Mouse (Mus musculus) left cerebral cortex, adult 9 months (tissue): Measurements from ENCODE around the gene Slc35b4.

ENCODE experiments used
- DNase-seq, 2 experiments: peaks; one replicate each; pipeline ENCODE4 v3.0.0; 2022; ENCODE audit warnings: low spot score in 2 of 2

The Slc35b4 gene

GRCm38 (mm10) chr6:34170844-34171494 lies 5.9 kb downstream of the Slc35b4 start:
- no peak for DNase-seq

GRCm38 (mm10) chr6:34168834-34169233 lies 8.1 kb downstream of the Slc35b4 start:
- no peak for DNase-seq

GRCm38 (mm10) chr6:34163014-34163413 lies 13.9 kb downstream of the Slc35b4 start:
- DNase-seq, result no peak

GRCm38 (mm10) chr6:34162607-34163006 lies 14.3 kb downstream of the Slc35b4 start:
- no peak for DNase-seq

DNA sequence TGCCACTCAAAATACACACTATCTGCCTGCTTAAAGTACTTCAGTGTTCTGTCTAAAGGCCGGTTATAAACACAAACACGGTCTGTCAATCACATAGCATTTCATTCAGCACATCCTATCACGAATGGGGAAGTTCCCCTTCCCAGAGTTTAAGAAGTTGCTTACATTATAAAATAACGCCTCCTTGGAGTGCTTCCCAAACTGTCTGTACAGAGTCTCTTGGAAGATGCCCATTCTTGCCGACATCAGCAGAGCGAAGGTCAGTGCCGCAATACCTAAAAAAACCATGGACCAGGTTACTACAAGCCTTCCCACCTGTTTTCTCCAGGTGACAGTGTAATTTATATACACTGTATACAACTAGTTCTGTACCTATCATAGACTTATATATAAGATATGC lies 15.4 kb downstream of the Slc35b4 start:
- no peak for DNase-seq

DNA sequence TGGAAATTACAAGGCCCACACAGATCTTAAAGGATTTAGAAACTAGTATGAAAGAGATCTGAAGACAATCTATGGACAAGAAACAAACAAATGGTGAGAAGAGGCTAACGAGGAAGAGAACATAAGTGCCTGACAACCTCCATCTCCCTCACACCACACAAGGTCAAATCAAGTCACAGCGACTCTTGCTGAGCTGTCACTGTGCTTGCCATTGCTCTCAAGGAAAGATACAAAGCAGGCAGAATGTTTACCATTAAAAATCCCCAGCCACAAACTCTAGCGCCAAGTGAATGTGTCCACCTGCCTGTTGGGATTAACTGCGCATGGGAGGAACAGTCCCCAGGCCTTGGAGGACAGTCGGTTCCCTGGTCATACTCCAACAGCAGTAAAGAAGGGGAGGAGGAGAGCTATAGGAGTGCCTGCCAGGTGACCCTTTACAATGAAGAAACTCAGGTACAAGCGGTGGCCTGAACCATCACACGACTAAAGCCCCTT lies 16.0 kb downstream of the Slc35b4 start:
- DNase-seq, result no peak

- no peak for DNase-seq
These were observed 16.7 kb downstream of the Slc35b4 start for GRCm38 (mm10) chr6:34159998-34160815.

GRCm38 (mm10) chr6:34156841-34157748 lies 19.8 kb downstream of the Slc35b4 start:
- DNase-seq, result no peak

GRCm38 (mm10) chr6:34156057-34156456 lies 20.9 kb downstream of the Slc35b4 start:
- no peak for DNase-seq

DNA sequence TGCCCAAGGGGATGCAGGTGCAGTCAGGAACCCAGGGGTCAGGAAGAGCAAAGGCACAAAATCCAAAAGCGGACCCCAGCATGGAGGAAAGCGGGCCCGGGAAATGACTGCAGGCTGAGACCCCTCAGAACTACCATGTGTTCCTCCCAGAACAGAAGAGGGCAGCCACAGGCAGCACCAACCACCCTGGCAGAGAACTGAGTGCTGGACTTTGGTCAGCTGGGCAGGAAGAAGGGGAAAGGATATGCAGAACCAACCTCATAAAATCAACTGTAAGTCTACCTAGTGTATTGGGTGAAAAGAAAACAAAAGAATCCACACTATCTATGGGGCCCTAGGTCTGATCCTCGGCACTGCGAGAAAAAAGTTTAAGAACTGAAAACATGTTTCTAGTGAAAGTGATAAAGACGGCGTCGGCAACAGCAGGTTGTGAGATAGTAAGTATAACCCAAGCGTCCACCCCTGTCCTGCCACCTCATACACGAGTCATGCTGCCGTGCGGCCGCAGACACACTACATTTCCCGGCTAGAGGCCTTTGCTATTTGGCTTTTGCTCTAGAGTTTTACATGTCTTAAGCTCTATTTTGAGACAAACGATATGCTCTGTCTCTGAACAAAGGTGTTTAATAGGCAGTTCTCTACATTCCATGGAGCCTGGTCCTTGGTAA lies 21.6 kb downstream of the Slc35b4 start:
- no peak for DNase-seq

- DNase-seq, result peak; percentile 46 to 69
These were observed 22.7 kb downstream of the Slc35b4 start for GRCm38 (mm10) chr6:34154202-34154601.

DNA sequence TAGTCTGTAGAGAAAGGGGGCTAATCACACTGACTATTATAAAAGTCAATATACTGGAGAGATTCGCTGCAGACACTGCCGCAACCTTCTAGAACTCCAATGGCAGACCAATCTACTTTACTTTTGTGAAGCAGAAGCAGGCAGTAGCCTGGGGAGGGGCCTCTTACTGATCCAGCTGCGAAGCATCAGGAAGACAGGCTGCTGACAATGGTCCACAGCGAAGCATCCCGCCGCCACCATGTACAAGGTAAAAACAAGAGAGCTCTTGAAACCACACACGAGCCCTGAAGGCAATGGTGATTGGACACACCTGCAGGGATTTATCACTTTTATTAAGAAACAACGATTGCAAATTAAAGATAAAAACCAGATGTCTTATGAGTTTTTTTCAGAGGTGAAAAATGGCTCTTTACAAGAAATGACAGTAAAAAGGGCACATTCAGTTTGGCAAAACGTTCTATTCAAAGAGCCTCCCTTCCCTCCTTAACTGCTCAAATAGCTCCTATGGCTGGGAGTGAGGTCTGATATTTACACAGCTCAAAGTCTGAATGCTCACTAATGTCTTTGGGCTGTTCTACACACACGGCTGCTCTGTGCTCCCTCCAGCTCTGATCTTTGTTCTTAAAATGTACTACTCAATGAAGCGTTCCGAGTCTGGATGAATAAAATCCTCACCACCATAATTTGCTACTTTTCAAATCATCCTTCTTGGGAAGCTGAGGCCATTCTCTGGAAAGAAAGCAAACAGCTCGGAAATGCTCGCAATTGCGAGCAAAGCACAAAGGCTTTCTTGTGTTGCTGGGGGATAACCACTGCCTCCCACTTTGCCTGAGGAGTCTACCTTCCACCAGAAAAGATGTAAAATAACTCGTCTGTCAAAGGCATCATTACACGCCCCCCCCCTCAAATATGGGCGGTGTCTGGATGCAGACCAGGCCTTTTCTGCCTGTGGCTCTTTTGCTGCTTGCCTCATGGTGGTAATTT lies 23.6 kb downstream of the Slc35b4 start:
- DNase-seq, result no peak

DNA sequence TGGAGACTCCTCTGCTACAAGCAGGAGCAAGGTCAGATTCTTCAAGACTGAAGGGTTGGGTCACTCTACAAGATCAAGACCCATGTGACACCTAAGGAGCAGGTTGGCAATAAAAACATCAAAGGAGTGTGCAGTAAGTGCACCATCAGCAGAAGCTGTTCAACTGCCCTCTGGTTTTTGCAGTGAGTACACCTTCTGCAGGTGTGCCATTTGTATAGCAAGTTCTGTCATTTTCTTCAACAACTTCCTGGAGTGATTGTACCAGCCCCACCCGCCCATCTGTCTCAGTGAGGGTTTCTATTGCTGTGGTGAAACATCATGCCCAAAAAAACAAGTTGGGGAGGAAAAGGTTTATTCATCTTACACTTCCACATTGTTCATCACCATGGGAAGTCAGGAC lies 27.1 kb downstream of the Slc35b4 start:
- DNase-seq, result no peak

DNA sequence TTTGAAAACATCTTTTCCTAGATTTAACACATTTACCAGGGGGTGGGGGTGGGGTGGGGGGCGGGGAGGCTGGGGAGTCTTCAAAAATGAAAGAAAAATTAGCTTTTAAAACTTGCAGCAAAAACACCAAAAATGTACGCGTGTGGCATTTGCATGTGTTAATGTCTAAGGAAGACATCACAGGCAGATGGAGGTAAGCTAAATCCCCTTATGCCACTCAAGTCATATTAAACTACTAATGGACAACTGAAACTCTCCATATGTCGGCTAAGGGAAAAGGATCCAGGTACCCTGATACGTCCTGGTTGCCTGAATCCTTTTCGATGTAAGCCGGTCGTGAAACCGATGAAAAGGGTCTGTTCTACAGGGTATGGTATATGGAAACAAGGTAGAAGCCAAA lies 27.8 kb downstream of the Slc35b4 start:
- no peak for DNase-seq

- DNase-seq, result no peak
These were observed 28.3 kb downstream of the Slc35b4 start for GRCm38 (mm10) chr6:34148639-34149038.

DNA sequence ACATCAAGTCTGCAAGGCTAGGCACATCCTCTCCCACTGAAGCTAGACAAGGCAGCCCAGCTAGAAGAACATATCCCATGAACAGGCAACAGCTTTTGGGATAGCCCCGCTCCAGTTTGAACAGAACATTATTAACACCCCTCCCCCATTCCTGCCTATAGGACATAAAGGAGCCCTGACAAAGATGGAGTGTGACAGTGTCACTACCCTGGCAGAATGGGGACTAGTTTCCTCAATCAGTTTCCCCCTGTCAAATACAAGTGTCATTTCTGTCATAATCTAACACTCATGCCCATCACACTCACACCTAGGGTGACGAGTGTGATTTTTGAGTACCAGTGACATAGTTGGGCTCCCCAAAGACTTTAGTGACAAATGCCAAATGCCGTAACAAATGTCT lies 28.9 kb downstream of the Slc35b4 start:
- DNase-seq, result no peak

DNA sequence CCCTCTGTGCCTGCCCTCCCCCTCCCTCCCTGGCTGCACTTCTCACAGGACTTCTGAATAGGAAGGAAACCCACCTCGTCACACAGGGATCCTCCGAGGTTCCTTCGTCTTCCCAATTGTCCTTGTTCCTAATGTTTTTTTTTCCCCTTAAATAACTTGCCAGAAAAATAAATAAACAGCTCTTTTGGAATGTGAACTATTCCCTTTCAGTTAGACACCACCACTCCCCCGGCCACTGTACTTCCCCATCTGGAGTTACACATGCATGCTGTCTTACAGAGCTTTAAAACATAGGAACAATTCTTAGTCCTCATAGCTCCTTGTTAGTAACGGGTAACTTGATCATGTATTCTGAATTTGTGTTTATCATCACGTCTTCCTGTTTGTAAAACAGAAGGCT lies 30.9 kb downstream of the Slc35b4 start:
- no peak for DNase-seq

- no peak for DNase-seq
These were observed 34.0 kb downstream of the Slc35b4 start for GRCm38 (mm10) chr6:34142931-34143330.

DNA sequence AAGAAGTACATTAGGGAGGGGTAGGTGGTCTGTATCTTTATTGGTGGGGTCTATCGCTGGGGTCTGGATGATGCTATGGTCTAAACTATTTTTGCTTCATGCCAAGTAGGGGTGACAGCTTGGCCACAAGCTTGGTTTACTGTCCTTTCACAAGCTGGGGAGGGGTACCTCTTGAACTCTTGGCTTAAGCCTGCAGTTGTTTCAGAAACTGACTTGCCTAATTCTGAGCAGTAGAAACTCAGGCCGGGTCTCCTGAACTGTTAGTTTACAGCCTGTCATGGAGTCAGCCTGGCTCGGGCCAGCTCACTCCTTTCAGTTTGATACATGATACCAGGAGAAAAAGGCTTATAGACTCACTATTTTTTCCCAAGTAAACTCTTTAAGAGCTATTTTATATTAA lies 38.5 kb downstream of the Slc35b4 start:
- DNase-seq, result no peak

DNA sequence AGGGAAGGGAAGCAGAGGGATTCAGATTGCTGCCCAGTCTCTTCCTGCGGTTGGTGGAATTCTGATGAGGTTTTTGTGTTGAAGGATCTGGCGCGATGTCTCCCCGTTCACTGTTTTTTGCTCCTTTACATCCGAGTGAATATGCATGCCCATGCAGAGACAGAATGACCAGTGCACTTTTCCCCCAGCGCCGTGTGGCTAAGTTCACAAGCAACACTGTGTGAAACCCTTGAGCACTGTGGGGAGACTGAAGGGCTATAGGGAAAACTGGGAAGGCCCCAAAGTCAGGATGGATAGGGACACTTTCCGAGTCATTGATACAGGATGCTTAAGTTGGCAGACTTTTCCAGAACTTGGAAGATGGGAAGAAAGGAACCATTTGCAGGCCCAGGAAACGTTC lies 44.5 kb downstream of the Slc35b4 start:
- no peak for DNase-seq
